Mouse (Mus musculus) small intestine, adult 2 months (tissue): ENCODE data around the gene Gfer.

Experiments used
- CTCF ChIP-seq: fragments of 200-500 bp; IDR thresholded peaks from 2 replicates; pipeline ENCODE4 v1.5.1; 2012; ENCODE audit warnings: low read depth, mild to moderate bottlenecking, control low read depth, inconsistent platforms, low read length, moderate library complexity, mixed read lengths; ENCODE audit not compliant: insufficient replicate concordance, insufficient read length; ENCODE audit errors: extremely low read depth
- POLR2A ChIP-seq: fragments of 200-500 bp; IDR thresholded peaks from 2 replicates; pipeline ENCODE4 v1.6.1; 2012; ENCODE audit warnings: low read depth, mild to moderate bottlenecking, control low read depth, inconsistent platforms, low read length, moderate library complexity

DNA sequence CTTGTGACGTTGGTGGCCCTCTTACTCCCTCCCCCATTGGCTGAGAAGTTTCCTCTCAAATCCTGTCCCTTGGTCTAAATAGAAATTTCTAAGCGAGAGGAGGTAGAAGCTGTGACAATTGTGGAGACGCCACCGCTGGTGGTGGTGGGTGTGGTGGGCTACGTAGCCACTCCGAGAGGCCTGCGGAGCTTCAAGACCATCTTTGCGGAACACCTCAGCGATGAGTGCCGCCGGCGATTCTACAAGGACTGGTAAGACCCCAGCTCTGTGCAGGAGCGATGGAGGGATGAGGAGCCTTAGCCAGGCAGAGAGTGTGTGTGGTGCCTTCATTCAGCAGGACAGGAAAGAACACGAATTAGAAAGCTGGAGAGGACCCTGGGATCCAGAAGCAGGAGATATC lies 34.8 kb upstream of the Gfer start:
- no peak for TF ChIP-seq CTCF
- TF ChIP-seq POLR2A = no peak
